Mouse (Mus musculus): ENCODE data around the gene Ankrd13b.
"Not testable (repeated sequence)": the region's sequence is repeated elsewhere in the genome, so short reads cannot be mapped to it uniquely, and the experiment has no call there.

The Ankrd13b gene

GRCm38 (mm10) chr11:77489591-77490235, at the start of gene Ankrd13b:
Gene Ankrd13b, minus strand, starts transcription at chr11:77489678.
- H3K27me3 ChIP-seq (ENCODE audit: insufficient read depth, low read length): peaks cover 50% of the 10 kb centered on the region
- no peaks in the 10 kb centered on the region for H3K36me3 ChIP-seq (ENCODE audit: insufficient read depth, low read length)
- H3K9me3 ChIP-seq (ENCODE audit: low read length): no peaks in the 10 kb centered on the region
- H3K4me1 ChIP-seq (replicated peaks; ENCODE audit: low read depth, low read length): peaks cover 61% of the 10 kb centered on the region
- H3K4me3 ChIP-seq (replicated peaks; ENCODE audit: low read length): peak within 1 kb of the TSS; percentile 86
- no peak for TF ChIP-seq POU5F1 (IDR thresholded peaks at IDR 0.05; ENCODE audit: borderline replicate concordance, low read length)
- no peak for TF ChIP-seq CTCF (conservative IDR thresholded peaks at IDR 0.05; ENCODE audit: low read length)
- no peak for TF ChIP-seq NANOG (IDR thresholded peaks at IDR 0.05; ENCODE audit: borderline replicate concordance, low read length)

- no peaks in the 10 kb centered on the region for H3K27me3 ChIP-seq (ENCODE audit: insufficient read depth, low read length)
- peaks cover 40% of the 10 kb centered on the region for H3K36me3 ChIP-seq (ENCODE audit: insufficient read depth, low read length)
- H3K9me3 ChIP-seq (ENCODE audit: low read length): no peaks in the 10 kb centered on the region
- no peak overlapping the region for H3K4me3 ChIP-seq (replicated peaks; ENCODE audit: low read length)
- TF ChIP-seq NANOG (IDR thresholded peaks at IDR 0.05; ENCODE audit: borderline replicate concordance, low read length): no peak
- TF ChIP-seq CTCF (conservative IDR thresholded peaks at IDR 0.05; ENCODE audit: low read length): no peak
- no peak for TF ChIP-seq POU5F1 (IDR thresholded peaks at IDR 0.05; ENCODE audit: borderline replicate concordance, low read length)
- H3K4me1 ChIP-seq (replicated peaks; ENCODE audit: low read depth, low read length): no peaks in the 10 kb centered on the region
Observed at GRCm38 (mm10) chr11:77532202-77532846, 42.8 kb upstream of the Ankrd13b start.

GRCm38 (mm10) chr11:77530862-77531261, 41.4 kb upstream of the Ankrd13b start:
- Histone ChIP-seq H3K36me3 (ENCODE audit: insufficient read depth, low read length) (peaks cover 30% of the 10 kb centered on the region), H3K9me3 (ENCODE audit: low read length) (no peaks in the 10 kb centered on the region), H3K27me3 (ENCODE audit: insufficient read depth, low read length) (no peaks in the 10 kb centered on the region), H3K4me3 (replicated peaks; ENCODE audit: low read length) (no peak overlapping the region), H3K4me1 (replicated peaks; ENCODE audit: low read depth, low read length) (no peaks in the 10 kb centered on the region)
- TF ChIP-seq NANOG (IDR thresholded peaks at IDR 0.05; ENCODE audit: borderline replicate concordance, low read length) (no peak), CTCF (conservative IDR thresholded peaks at IDR 0.05; ENCODE audit: low read length) (no peak), POU5F1 (IDR thresholded peaks at IDR 0.05; ENCODE audit: borderline replicate concordance, low read length) (no peak)

- no peaks in the 10 kb centered on the region for H3K27me3 ChIP-seq (ENCODE audit: insufficient read depth, low read length)
- no peaks in the 10 kb centered on the region for H3K4me1 ChIP-seq (replicated peaks; ENCODE audit: low read depth, low read length)
- TF ChIP-seq POU5F1 (IDR thresholded peaks at IDR 0.05; ENCODE audit: borderline replicate concordance, low read length) (no peak), NANOG (IDR thresholded peaks at IDR 0.05; ENCODE audit: borderline replicate concordance, low read length) (no peak), CTCF (conservative IDR thresholded peaks at IDR 0.05; ENCODE audit: low read length) (no peak)
- H3K36me3 ChIP-seq (ENCODE audit: insufficient read depth, low read length): peaks cover 22% of the 10 kb centered on the region
- no peak overlapping the region for H3K4me3 ChIP-seq (replicated peaks; ENCODE audit: low read length)
- no peaks in the 10 kb centered on the region for H3K9me3 ChIP-seq (ENCODE audit: low read length)
Observed at GRCm38 (mm10) chr11:77529644-77530043, 40.2 kb upstream of the Ankrd13b start.

GRCm38 (mm10) chr11:77528420-77528819, 38.9 kb upstream of the Ankrd13b start:
- H3K27me3 ChIP-seq (ENCODE audit: insufficient read depth, low read length); H3K4me1 ChIP-seq (replicated peaks; ENCODE audit: low read depth, low read length); H3K9me3 ChIP-seq (ENCODE audit: low read length); H3K4me3 ChIP-seq (replicated peaks; ENCODE audit: low read length): not testable (repeated sequence)
- H3K36me3 ChIP-seq (ENCODE audit: insufficient read depth, low read length): peaks cover 16% of the 10 kb centered on the region

- H3K27me3 ChIP-seq (ENCODE audit: insufficient read depth, low read length): peaks cover 11% of the 10 kb centered on the region
- H3K9me3 ChIP-seq (ENCODE audit: low read length): no peaks in the 10 kb centered on the region
- no peak overlapping the region for H3K4me3 ChIP-seq (replicated peaks; ENCODE audit: low read length)
- TF ChIP-seq POU5F1 (IDR thresholded peaks at IDR 0.05; ENCODE audit: borderline replicate concordance, low read length) (no peak), NANOG (IDR thresholded peaks at IDR 0.05; ENCODE audit: borderline replicate concordance, low read length) (no peak), CTCF (conservative IDR thresholded peaks at IDR 0.05; ENCODE audit: low read length) (peak; percentile 17; the same call in 1 of the 2 replicates)
- peaks cover 6% of the 10 kb centered on the region; the same call in 1 of the 2 replicates for H3K36me3 ChIP-seq (ENCODE audit: insufficient read depth, low read length)
- no peaks in the 10 kb centered on the region; the same call in 1 of the 2 replicates for H3K4me1 ChIP-seq (replicated peaks; ENCODE audit: low read depth, low read length)
Observed at GRCm38 (mm10) chr11:77525804-77526486, 36.5 kb upstream of the Ankrd13b start.

- no peak overlapping the region for H3K4me3 ChIP-seq (replicated peaks; ENCODE audit: low read length)
Observed at GRCm38 (mm10) chr11:77520601-77521529, 31.4 kb upstream of the Ankrd13b start.

GRCm38 (mm10) chr11:77519043-77519442, 29.6 kb upstream of the Ankrd13b start, which contains the start of gene Gm10392:
Gene Gm10392, minus strand, starts transcription at chr11:77519198.
- Histone ChIP-seq H3K4me1 (replicated peaks; ENCODE audit: low read depth, low read length) (peaks cover 37% of the 10 kb centered on the region), H3K9me3 (ENCODE audit: low read length) (no peaks in the 10 kb centered on the region), H3K36me3 (ENCODE audit: insufficient read depth, low read length) (no peaks in the 10 kb centered on the region), H3K4me3 (replicated peaks; ENCODE audit: low read length) (0 out of 2 replicates have a peak within 1 kb of the TSS, but pooled peaks have one; percentile 7), H3K27me3 (ENCODE audit: insufficient read depth, low read length) (peaks cover 71% of the 10 kb centered on the region)
- TF ChIP-seq POU5F1 (IDR thresholded peaks at IDR 0.05; ENCODE audit: borderline replicate concordance, low read length): no peak
- TF ChIP-seq NANOG (IDR thresholded peaks at IDR 0.05; ENCODE audit: borderline replicate concordance, low read length): no peak
- no peak for TF ChIP-seq CTCF (conservative IDR thresholded peaks at IDR 0.05; ENCODE audit: low read length)

More at GRCm38 (mm10) chr11:77520601-77521529, 31.4 kb upstream of the Ankrd13b start:
- Histone ChIP-seq H3K36me3 (ENCODE audit: insufficient read depth, low read length) (no peaks in the 10 kb centered on the region), H3K4me1 (replicated peaks; ENCODE audit: low read depth, low read length) (peaks cover 25% of the 10 kb centered on the region), H3K9me3 (ENCODE audit: low read length) (no peaks in the 10 kb centered on the region), H3K27me3 (ENCODE audit: insufficient read depth, low read length) (peaks cover 53% of the 10 kb centered on the region)
- no peak for TF ChIP-seq POU5F1 (IDR thresholded peaks at IDR 0.05; ENCODE audit: borderline replicate concordance, low read length)
- TF ChIP-seq NANOG (IDR thresholded peaks at IDR 0.05; ENCODE audit: borderline replicate concordance, low read length): no peak
- TF ChIP-seq CTCF (conservative IDR thresholded peaks at IDR 0.05; ENCODE audit: low read length): no peak
